Mouse (Mus musculus): Measurements from ENCODE around the gene Mxra7.
"Not testable (repeated sequence)": the region's sequence is repeated elsewhere in the genome, so short reads cannot be mapped to it uniquely, and the experiment has no call there.

The Mxra7 gene

DNA sequence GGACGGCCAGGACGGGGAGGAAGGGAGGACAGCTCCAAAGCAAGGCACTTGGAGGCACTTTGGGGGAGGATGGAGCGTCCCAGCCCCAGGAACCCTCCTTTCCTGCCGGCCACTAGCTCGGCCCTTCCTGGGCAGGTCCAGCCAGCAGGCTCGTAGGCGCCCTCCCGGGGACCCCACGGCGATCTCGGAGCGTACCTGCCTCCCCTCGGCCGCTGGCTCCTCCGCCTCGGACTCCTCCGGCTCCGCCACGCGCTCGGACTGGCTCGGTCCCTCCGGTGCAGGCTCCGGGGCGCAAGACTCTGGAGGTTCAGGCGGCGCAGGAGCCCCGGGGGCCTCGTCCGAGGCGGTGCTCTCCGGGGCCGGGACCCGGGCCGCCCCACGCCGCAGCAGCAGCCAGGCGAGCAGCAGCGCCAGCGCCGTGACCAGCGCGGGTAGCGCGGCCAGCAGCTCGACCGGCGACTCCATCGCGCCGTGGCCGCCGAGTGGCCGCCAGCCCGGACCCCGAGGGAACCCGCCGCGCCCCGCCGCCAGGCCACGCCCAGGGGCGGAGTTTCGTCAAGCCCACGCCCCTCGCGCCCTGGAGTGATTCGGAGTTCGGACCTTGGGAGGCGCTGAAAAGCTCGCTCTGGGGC is at the start of gene Mxra7:
Mxra7 (minus strand) TSS at position 513 of the 632 bp plus-strand sequence.
- DNase-seq (ENCODE audit: low spot score) = peak; percentile 86

DNA sequence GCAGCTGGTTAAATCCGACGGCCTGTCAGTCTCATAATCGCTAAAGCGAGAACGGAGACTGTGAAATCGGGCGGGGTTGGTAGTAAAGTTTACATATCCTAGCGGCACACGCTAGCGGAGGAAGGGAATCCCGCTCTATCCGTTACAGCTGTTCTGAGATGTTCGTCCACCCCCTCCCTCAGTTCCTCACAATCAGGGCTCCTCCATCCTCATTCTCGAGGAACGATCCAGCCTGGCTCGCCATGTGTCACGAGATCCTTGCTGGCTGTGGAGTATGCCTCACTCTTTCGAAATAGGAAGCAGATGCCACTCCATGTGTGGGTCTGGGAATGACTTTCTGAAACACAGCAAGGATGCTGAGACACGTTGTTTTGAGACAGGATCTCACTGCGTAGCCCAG is 46.1 kb upstream of the Mxra7 start:
- no peak for DNase-seq (ENCODE audit: low spot score)

DNA sequence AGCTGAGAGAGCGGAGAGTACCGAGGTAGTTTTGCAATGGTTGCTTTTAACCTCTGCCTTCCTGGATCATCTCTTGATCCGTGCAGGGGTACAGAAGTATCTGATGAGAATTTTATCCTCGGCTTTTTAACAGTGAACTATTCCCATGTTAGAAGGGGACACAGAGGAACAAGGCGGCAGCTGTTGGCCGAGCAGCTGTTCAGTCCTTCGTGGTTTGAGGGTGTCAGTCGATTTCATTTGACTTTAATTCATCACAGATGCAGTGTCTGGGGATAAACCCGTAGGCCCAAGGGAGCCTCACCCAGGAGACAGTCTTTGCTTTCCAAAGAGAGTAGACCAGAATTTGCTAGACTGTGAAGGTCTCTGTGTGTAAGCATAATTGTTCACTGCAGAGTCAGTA is 43.7 kb upstream of the Mxra7 start:
- no peak for DNase-seq (ENCODE audit: low spot score)

DNA sequence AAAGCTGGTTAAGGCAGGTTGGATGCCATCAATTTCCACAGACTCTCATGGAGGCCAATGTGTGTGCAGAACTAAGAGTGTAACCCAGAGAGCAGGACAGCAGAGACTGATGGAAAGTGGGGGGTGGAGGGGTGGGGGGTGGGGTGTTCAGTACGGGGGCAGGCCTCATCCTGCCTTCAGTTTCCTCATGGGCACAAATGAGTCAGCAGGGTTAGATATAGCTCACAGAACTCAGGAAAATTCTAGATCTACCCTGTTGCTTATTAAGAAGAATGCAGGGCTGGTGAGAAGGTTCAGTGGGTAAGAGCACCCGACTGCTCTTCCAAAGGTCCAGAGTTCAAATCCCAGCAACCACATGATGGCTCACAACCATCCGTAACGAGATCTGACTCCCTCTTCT is 41.8 kb upstream of the Mxra7 start:
- no peak for DNase-seq (ENCODE audit: low spot score)

DNA sequence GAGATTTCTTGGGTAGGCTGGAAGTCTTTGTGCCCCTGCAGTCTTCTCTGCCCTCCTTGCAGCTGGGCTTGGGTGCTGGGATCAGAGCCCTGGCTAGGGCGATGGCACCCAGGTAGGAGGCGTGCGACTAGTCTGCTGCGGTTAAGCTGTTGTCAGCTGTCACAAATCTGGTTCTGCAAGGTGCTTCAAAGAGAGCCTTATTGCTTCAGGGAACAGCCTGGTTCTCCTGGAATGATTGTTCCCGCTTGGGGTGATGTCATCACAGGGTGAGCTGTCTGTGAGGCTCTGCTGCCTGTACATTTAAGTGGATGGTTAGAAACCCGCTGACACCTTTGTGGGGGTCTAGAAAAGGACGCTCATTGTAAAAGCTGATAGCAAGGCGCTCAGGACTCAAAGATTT is 41.4 kb upstream of the Mxra7 start:
- no peak for DNase-seq (ENCODE audit: low spot score)

DNA sequence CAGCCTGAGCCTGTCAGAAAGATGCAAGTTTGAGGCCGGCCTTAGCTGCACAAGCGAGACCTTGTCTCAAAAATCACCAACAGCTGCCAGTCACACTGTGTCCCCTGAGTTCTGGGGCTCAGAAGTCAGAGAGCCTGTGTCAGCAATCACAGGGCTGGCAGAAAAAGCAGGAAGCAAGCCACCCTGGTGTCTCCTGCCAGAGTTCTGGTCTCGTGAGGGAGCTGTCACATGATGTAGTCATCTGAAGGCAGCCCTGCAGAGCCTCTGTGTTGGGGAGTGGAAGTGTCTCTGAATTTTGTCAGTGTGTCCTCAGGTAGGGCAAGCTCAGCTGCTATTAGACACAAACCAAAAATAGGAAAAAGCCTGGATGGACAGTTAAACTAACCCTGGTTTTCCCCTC is 40.3 kb upstream of the Mxra7 start:
- no peak for DNase-seq (ENCODE audit: low spot score)

DNA sequence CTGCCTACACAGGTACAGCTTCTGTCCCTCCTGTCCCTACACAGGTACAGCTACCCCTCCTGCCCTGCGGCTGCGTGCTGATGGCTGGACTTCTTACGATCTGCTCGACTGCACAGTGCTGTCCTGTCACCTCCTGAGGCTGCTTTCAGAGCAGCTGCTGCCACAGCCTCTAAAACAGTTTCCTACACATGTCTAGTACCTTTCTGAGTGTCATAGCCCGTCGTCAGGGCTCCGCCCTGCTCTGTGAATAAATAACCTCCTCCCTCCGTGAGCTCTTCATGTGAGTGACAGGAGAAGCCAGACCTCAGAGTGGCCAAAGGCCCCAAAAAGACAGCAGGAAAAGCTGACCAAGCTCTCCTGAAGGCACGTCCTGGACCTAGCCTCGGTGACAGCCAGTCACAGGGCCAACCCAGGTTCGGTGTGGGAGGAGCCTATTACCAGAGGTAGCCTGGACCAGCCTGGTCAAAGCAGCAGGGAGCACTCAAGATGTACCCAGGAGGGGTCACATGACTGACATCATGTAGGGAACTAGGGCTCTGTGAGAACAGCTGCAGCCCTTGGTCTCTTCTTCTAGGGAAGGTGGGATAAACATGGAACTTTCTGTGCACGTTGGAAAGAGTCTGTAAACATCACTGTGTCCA is 38.2 kb upstream of the Mxra7 start:
- no peak for DNase-seq (ENCODE audit: low spot score)

DNA sequence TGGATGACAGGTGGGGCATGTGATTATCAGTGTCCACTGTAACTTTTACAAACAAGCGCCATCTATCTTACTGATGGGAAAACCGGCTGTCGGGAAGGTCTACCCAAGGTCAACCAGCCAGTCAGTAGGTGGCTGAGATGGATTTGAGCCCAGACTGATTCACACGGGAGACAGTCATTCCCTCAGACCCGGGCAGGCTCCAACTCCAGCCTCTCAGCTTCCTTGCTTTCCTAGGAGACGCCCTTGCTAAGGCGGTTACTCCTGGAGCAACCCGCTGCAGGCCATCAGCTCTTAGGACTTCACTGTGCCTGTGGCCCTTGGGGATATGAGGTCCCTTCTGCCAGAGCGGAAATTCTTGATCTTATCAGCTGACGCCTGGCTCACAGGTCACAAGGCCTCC is 36.6 kb upstream of the Mxra7 start:
- no peak for DNase-seq (ENCODE audit: low spot score)

DNA sequence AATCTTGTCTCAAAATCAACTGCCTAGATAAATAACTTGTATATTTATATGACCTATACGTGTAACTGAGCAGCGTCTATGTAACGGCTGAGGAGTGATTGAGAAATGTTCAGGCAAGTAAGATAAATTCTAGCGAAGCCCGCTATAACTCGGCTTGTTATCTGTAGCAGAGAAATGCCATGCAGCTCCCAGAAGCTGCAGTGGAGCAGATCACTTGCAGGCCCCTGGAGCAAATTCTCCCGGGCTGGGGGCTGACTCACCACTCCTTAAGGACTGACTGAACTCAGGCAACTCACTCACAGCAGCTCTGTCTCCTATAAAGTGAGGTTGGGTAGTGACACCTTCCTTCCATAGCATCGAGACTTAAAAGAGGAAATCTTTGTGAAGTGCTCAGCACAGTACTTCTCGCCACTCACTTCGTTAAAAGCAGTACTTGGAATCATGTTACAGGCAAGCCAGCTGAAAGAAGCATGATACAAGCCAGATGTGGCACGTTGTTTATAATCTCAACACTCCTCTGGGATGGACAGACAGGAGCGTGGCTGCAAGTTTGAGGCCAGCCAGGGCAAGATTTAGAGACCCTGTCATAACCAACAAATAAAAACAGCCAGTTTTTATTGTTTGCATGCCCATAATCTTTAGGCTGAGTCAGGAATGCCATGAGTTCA is 29.5 kb upstream of the Mxra7 start:
- DNase-seq (ENCODE audit: low spot score) = no peak

DNA sequence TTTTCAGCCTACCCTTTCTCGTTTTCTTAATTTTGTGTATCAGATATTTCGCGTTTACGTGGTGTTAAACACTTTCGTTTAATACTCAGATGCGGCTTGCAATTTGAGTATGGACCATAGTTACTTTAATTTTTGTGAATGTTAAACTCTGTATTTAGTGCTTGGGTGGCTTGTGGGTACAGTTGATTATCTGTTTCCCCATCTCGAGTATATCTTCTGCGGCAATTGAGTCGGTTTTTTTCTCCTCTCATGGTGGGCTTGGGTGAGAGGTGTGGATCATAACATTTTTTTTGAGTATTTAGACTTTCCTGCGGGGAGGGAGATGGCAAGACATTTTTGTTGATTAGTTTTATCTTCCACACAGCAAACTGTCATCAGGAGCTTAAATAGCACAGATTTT is 26.4 kb upstream of the Mxra7 start:
- DNase-seq (ENCODE audit: low spot score) = no peak

DNA sequence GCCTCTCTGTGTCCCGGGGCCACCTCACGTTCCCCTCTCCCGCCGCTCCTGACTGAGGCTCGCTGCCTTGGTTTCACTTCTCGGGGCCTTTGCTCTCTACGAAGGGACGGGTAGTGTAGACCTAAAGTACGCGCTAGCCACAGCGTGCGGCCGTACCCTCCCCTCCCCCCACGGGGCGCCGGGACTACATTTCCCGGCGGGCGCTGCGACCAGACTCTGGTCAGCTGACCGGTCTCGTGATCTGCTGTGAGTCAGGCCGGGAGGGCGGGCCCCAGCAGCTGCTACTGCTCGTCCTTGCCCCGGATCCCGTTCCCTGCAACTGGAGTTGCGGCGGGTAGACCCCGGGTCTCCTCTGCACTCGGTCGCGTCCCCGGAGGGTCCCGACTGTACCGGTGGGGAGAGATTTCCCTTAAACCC is 25.7 kb upstream of the Mxra7 start:
- DNase-seq (ENCODE audit: low spot score) = peak; percentile 98

DNA sequence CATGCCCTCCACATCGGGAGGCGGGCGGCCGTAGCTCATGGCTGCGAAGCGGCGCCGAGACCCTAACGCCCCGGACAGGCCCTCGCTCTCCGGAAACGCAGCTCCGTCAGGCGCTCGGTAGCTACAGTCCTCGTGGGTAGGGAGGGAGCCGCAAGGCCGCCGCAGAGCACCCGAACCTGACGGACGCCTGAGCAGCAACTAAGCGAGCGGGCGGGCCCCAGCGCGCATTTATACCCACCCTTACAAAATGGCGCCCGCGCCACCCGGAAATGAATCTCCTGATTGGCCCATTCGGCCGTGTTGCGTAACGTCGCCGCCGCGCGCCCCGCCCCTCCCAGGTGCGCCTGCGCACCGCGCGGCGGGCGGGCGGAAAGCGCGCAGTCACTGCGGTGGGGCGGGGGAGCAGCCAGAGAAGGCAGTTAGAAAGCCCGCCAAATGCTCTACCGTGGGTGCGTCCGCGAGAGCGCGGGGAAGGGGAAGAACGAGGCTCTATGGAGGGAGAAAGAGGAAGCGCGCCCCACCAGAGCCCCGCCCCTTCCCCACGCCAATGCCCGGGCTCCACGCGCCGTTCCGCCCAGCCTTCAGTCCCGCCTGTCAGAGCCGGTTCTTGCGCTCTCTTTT is 25.2 kb upstream of the Mxra7 start, which contains the start of gene Srsf2:
Srsf2 (minus strand) TSS at position 204 of the 621 bp plus-strand sequence.
- peak; percentile 98 for DNase-seq (ENCODE audit: low spot score)

DNA sequence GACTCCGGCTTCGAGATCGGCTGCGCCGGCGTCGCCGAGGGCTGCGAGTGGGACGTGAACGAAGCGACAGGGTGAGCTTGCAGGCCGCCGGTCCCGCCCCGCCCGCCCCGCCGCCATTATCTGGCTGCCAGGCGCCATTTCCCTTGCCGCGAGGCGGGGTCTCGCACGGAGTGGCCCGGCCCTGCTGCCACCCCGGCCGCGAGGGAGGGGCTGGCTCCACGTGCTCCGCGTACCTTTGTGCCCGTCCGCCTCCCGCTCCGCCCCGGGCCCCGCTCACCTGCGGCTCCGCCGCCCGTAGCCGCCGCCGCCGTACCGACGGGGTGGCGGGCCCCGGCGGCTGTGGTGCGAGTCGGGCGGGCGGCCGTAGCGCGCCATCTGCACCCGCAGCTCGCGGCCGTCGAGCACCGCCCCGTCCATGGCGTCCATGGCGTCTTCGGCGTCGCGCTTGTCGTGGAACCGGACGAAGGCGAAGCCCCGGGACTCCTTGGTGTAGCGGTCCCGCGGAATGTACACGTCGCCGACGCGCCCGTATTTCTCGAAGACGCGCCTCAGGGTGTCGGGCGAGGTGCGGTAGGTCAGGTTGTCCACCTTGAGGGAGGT is 24.5 kb upstream of the Mxra7 start, which contains the start of gene Mfsd11:
Mfsd11 (plus strand) TSS at position 150 of the 600 bp plus-strand sequence.
- DNase-seq (ENCODE audit: low spot score) = peak; percentile 69

DNA sequence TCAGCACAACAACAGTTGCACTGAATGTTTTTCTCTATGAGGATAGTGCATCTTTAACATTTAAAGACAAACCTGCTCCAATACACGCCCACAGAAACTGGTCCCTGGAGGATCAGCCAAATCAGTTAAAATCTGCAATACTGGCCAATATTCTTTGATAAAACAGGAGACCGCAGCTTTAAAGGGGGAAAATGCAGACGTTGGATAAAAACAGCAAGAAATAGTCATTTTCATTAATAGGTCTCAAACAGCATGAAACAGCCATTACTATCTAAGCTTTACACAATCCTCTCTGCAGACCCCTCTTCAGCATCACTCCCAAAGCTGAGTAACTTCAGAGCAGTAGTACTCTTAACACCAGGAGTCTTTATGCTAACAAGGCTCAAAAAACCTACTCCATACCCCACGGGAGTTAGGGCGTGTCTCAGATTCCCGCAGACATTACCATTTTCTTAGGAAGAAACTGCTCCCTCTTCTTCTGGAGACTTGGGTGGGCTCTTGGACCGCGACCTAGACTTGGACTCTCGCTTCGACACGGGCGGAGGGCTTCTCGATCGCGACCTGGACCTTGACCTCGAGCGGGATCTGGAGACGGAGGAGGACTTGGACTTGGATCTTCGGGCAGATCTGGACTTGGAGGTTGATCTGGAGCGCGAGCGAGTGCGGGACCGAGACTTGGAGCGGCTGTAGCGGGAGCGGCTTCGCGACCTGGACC is 23.9 kb upstream of the Mxra7 start:
- DNase-seq (ENCODE audit: low spot score) = no peak

DNA sequence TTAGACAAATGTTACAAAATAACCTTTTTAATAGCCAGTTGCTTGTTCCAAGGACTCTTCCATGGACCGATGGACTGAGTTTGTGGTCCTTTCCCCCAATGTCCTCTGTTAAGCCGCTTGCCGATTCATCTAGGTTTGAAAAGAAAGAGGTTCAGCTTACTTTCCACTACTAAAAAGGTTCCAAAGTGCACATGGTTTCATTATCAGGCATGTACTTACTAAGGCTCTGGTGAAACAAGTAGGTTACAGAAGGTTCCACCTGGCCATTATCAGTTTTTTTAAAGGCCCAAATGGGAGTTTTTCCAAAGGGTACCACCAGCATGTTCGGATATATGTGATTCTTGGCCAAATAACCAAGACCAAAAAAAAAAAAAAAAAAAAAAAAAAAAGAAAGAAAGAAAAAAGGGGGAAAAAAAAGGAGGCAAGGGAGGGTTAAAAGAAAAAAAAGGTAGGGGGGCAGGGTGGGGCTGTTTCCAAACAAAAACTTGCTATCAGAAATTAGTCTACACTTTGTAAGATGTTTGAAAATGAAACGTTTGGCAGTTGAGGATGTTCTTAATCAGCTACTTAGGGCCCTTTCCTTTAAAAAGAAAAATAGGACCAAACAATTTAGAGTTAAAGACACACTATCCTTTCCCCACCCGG is 23.1 kb upstream of the Mxra7 start:
- no peak for DNase-seq (ENCODE audit: low spot score)

DNA sequence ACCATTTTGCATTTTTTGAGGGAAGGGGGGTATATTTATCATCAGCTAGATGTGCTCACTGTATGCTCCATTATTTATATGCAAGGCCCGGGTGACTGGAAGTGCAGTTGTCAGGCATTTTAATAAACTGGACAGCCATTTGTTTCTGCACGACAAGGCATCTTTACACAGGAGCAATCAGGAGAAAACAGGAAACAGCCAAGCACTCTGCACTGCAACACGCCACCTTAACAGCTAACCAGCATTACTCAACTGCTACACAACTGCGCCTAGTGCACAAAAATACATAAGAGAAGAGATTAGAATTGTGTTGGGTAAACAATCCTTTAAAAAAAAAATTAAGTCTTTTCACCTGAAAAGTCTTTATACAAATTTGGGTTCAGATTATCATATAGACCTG is 22.2 kb upstream of the Mxra7 start:
- DNase-seq (ENCODE audit: low spot score) = no peak

DNA sequence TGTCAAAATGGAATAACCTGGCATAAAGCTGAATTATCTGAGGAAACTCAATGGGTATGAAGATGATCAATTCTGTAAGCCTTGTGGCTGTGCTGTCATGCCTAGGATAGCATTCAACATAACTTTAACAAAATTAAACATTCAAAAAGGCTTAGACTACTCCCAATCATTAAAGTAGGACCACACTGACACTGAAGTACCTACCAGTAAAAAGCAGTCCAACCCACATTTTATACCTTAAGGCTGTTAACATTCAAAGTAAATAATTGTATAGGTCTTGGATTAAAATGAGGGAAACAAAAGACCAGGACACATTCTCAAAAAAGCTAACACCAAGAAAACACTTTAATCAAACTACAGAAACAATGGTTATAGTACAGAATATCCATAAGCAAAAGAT is 21.7 kb upstream of the Mxra7 start:
- DNase-seq (ENCODE audit: low spot score) = no peak

DNA sequence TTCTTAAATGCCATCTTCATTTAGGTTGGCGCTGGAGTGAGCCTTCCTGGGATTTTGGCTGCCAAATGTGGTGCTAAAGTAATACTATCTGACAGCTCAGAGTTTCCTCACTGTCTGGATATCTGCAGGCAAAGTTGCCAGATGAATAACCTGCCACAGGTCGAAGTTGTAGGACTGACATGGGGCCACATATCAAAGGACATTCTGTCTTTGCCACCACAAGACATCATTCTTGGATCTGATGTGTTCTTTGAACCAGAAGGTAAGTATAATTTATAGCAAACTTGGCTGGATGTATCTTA is 21.0 kb upstream of the Mxra7 start:
- not testable (repeated sequence) for DNase-seq (ENCODE audit: low spot score)

DNA sequence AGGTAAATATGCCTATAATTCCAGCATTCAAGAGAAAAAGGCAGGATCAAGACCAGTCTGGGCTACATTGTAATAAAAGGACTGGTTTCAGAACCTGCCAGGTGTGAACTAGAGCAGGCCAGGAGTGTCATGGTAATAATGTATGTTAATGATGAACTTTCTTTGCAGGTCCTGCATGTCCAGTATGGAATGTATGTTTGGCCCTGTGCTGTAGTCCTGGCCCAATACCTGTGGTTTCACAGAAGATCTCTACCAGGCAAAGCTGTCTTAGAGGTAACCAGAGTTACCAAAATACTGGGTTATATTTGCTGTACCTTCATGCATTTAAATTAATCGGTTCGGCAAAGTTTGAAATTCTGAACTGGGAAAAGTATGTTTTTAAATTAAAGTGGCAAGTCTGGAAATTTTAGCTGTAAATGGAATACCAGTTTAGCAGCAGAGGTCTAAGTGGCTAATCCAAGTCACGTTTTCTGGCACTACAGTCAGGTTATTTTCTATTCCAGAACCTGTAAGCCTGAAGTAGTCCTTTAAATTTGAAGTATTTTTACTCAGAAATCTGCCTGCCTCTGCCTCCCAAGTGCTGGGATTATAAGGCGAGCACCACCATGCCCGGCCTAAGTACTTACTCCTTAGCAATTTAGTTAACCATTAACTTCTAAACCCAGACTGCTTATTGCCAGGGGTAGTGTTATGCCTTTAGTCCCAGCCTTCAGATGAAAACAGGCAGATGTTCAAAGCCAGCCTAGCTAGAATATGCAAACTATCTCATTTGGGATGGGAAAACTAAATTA is 20.4 kb upstream of the Mxra7 start:
- no peak for DNase-seq (ENCODE audit: low spot score)

DNA sequence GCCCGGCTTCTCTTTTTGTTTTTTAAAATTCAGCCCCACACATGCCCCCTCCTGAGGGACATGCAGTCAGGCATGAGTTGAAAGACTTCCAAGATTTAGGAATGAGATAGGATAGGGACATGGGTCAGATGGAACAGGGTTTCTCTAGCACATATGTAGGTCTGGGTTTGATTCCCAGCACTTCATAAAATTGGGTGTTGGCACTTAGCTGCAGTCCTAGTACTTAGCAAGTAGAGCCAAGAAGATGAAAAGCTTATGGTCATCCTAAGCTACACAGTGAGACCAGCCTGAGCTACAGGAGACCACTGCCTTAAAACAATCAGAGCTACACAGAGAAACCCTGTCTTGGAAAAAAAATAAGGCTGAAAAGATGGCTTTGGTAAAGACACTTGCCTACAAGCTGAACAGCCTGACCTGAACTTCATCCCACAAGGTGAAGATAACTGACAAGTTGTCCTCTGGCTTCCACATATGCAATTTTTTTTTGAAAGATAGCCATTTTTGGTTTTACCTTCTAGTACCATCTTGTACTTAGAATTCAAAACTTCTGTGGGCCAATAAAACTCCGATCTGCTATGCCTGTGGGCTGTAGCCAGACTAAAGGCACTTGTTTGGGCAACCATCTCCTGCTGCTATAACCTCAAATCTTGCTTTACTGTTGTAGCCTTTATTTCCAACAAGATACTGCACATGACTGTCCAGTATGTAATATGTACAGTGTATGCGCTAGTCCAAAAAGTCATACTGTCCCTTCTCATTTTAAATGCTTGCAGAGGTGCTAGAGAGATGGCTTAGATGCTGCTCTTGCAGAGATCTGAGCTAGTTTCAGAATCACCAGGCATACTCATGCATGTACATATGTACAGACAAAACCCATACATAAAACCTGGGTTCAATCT is 19.6 kb upstream of the Mxra7 start:
- no peak for DNase-seq (ENCODE audit: low spot score)
